Comparison of ENCODE assay signal across 9 mouse cellular contexts in the genomic region with DNA sequence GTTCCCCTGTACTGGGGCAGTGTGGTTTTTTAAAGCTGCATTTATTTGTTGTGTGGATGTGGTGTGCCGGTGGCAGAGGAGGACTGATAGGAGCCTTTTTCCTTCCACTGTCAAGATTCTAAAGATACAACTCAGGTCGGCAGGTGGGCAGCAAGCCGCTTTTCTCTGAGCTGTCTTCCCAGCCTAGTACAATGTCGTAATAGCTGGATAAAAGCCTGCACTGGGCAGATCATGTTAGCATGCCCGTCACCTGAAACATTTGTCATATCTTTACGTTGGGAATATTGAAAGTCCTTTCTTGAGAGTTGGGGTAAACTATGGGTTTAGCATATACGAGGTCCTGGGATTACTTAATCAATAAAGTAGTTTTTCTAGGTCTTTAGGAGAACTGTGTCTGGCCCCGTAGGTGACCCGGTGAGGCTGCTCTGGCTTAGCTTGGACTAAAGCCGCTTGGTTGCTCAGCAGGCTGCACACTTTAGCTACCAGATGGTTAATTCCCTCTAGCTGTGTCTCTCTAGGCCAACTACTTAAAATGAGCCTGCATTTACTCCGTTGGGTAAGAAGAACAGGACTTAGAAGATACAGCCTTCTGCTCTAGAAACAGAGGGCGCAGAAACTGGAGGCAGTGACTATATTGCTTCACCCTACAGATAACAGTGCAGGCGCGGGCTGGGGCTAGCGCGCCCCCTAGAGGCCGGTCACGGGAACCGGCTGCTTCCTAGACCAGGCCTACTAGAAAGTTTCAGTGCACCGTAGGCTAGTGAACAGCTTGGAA. TPM values are rescaled to one million over a fixed set of nuclear protein-coding genes. Genes with fewer than 3 reads are reported as not detected.
A peak's percentile ranks its signal among the peaks of the same experiment; 100 is the strongest.
DNase-seq lines count a peak whose midpoint lies in the region; ATAC-seq and TF ChIP-seq lines count a peak whose summit lies in the region.
"Had no signal": no experiment of that assay in that cellular context is flagged by ENCODE, and none has a peak within 500 bp of the region (broad histone marks: within the 10 kb centered on the region; RNA-seq: fewer than 3 reads in every experiment).

No protein-coding gene starts in this region.

- no peaks in the 10 kb centered on the region for H3K36me3 ChIP-seq in embryonic facial prominence, embryonic 10.5 days (replicated peaks)
- H3K36me3 ChIP-seq in kidney, postnatal 0 days (ENCODE audit: insufficient read depth, low read length) = no peaks in the 10 kb centered on the region
- no peaks in the 10 kb centered on the region for H3K36me3 ChIP-seq in liver, embryonic 13.5 days
- H3K36me3 ChIP-seq in neural tube, embryonic 13.5 days = no peaks in the 10 kb centered on the region

- no peaks in the 10 kb centered on the region for H3K9me3 ChIP-seq in embryonic facial prominence, embryonic 10.5 days
- H3K9me3 ChIP-seq in kidney, postnatal 0 days (replicated peaks; ENCODE audit: low read length) = no peaks in the 10 kb centered on the region
- no peaks in the 10 kb centered on the region for H3K9me3 ChIP-seq in liver, embryonic 13.5 days (replicated peaks)
- no peaks in the 10 kb centered on the region for H3K9me3 ChIP-seq in neural tube, embryonic 13.5 days

- H3K27me3 ChIP-seq in embryonic facial prominence, embryonic 10.5 days (replicated peaks; ENCODE audit: low read depth, poor library complexity, severe bottlenecking) = no peaks in the 10 kb centered on the region
- no peaks in the 10 kb centered on the region for H3K27me3 ChIP-seq in kidney, postnatal 0 days (ENCODE audit: insufficient read depth, low read length)
- no peaks in the 10 kb centered on the region for H3K27me3 ChIP-seq in liver, embryonic 13.5 days
- no peaks in the 10 kb centered on the region for H3K27me3 ChIP-seq in neural tube, embryonic 13.5 days

- H3K27ac ChIP-seq in embryonic facial prominence, embryonic 10.5 days (replicated peaks) = no peak overlapping the region
- no peak overlapping the region for H3K27ac ChIP-seq in kidney, postnatal 0 days
- H3K27ac ChIP-seq in liver, embryonic 13.5 days = no peak overlapping the region
- no peak overlapping the region for H3K27ac ChIP-seq in neural tube, embryonic 13.5 days (replicated peaks)

- H3K4me3 ChIP-seq in embryonic facial prominence, embryonic 10.5 days = no peak overlapping the region
- H3K4me3 ChIP-seq in kidney, postnatal 0 days (replicated peaks; ENCODE audit: low read depth, low read length) = no peak overlapping the region
- H3K4me3 ChIP-seq in liver, embryonic 13.5 days (replicated peaks) = no peak overlapping the region
- H3K4me3 ChIP-seq in neural tube, embryonic 13.5 days = no peak overlapping the region
- H3K4me3 ChIP-seq: erythroblast, embryonic 14.5 days had no signal

- peaks cover 12% of the 10 kb centered on the region for H3K4me1 ChIP-seq in embryonic facial prominence, embryonic 10.5 days
- no peaks in the 10 kb centered on the region for H3K4me1 ChIP-seq in kidney, postnatal 0 days (replicated peaks; ENCODE audit: insufficient read depth, low read length)
- no peaks in the 10 kb centered on the region for H3K4me1 ChIP-seq in liver, embryonic 13.5 days (replicated peaks)
- no peaks in the 10 kb centered on the region for H3K4me1 ChIP-seq in neural tube, embryonic 13.5 days (replicated peaks)

- peak; percentile 79 for DNase-seq in A20 (ENCODE audit: low read depth, low spot score)
- peak; percentile 41 for DNase-seq in adrenal gland, adult 8-10 months
- peak; percentile 87 for DNase-seq in embryonic facial prominence, embryonic 10.5 days (ENCODE audit: low spot score)
- peak; percentile 96 for DNase-seq in heart, adult 11 months
- DNase-seq in kidney, postnatal 0 days (ENCODE audit: low spot score) = peak; percentile 83
- peak; percentile 65 for DNase-seq in liver, embryonic 13.5 days
- peak; percentile 47 for DNase-seq in telencephalon, adult 2 months (ENCODE audit: low read depth, low spot score)

- TF ChIP-seq CTCF in kidney, postnatal 0 days (IDR thresholded peaks at IDR 0.05; ENCODE audit: low read depth) = peak; percentile 89

- H3K4me2 ChIP-seq in kidney, postnatal 0 days (ENCODE audit: low read length) = no peak overlapping the region
- H3K4me2 ChIP-seq in liver, embryonic 13.5 days = no peak overlapping the region
- H3K4me2 ChIP-seq in neural tube, embryonic 13.5 days = no peak overlapping the region

- 46% methylated on average over 20 of the region's 20 CpGs for WGBS in embryonic facial prominence, embryonic 10.5 days
- WGBS in kidney, postnatal 0 days = 46% methylated on average over 20 of the region's 20 CpGs
- 35% methylated on average over 20 of the region's 20 CpGs for WGBS in liver, embryonic 13.5 days (ENCODE audit: insufficient replicate concordance)
- WGBS in neural tube, embryonic 13.5 days = 44% methylated on average over 20 of the region's 20 CpGs

- ATAC-seq in kidney, postnatal 0 days (replicated peaks; ENCODE audit: low FRiP score, low read depth) = peak; percentile 73
- ATAC-seq in liver, embryonic 13.5 days (ENCODE audit: low read depth) = peak; percentile 71
- ATAC-seq in neural tube, embryonic 13.5 days (ENCODE audit: low read depth) = peak; percentile 50

- H3K9ac ChIP-seq in kidney, postnatal 0 days (ENCODE audit: low read depth, low read length) = no peak overlapping the region
- H3K9ac ChIP-seq in liver, embryonic 13.5 days = no peak overlapping the region
- H3K9ac ChIP-seq in neural tube, embryonic 13.5 days = no peak overlapping the region

RNA-seq across cellular contexts. Expression of a gene that starts 58.2 kb away (rescaled TPM):
- total RNA-seq in adrenal gland, adult 8-10 months (2022) = 10 to 100 TPM; 24.1 to 35.9 (median 31.4) TPM
- 84.7 and 84.9 TPM in 2 replicates for polyA plus RNA-seq in embryonic facial prominence, embryonic 10.5 days (2016; fragmentation: Nextera tagmentation; extraction: Ambion mirVana)
- 30.8 and 33.0 TPM in 2 replicates for polyA plus RNA-seq in kidney, postnatal 0 days (2015; fragmentation: Nextera tagmentation; extraction: Ambion mirVana)
- polyA plus RNA-seq in liver, embryonic 13.5 days (2015; fragmentation: Nextera tagmentation; extraction: Ambion mirVana) = 29.9 and 40.5 TPM in 2 replicates
- polyA plus RNA-seq in neural tube, embryonic 13.5 days (2015; fragmentation: Nextera tagmentation; extraction: Ambion mirVana) = 73.2 and 80.2 TPM in 2 replicates

RNA-seq across cellular contexts. Expression of a gene that starts 58.8 kb away (rescaled TPM):
- 10 to 100 TPM; 19.3 to 21.7 (median 19.8) TPM for total RNA-seq in adrenal gland, adult 8-10 months (2022)
- 15.5 and 16.2 TPM in 2 replicates for polyA plus RNA-seq in embryonic facial prominence, embryonic 10.5 days (2016; fragmentation: Nextera tagmentation; extraction: Ambion mirVana)
- polyA plus RNA-seq in kidney, postnatal 0 days (2015; fragmentation: Nextera tagmentation; extraction: Ambion mirVana) = 30.7 and 31.5 TPM in 2 replicates
- polyA plus RNA-seq in liver, embryonic 13.5 days (2015; fragmentation: Nextera tagmentation; extraction: Ambion mirVana) = 13.2 TPM in 2 replicates
- polyA plus RNA-seq in neural tube, embryonic 13.5 days (2015; fragmentation: Nextera tagmentation; extraction: Ambion mirVana) = 43.2 and 47.0 TPM in 2 replicates

Comparison
In these comparisons a context has a peak if more than half of its experiments do, and no peak if none do; other contexts are left out.
1. DNase-seq: peak in every context shown above with its lines; median percentile 96 in heart, adult 11 months; 87 in embryonic facial prominence, embryonic 10.5 days; 83 in kidney, postnatal 0 days; 79 in A20; 65 in liver, embryonic 13.5 days; 47 in telencephalon, adult 2 months; 41 in adrenal gland, adult 8-10 months.